Mouse (Mus musculus) A20 (cell line): ENCODE results near the gene Herc3.
"Not testable (repeated sequence)": the region's sequence is repeated elsewhere in the genome, so short reads cannot be mapped to it uniquely, and the experiment has no call there.

Experiments used
- DNase-seq: peaks from one replicate; pipeline ENCODE4 v3.0.0-alpha.2; 2011; ENCODE audit warnings: low read depth, low spot score

Gene Herc3

DNA sequence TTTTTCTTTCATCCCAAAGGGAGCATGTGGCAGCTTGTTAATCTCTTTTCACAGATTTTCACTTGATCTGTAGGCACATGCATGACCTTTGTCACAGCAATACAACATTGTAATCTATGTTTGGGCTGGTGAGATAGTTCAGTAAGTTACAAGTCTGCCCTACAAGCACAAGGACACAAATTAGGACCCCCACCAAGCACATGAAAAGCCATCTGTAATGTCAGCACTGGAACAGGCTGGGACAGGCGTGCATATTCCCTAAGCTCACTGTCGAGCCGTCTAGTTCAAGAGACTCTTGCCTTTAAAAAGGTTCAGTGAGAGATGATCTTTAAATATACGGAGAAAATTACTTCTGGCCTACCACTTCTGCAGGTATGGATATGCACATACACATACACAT is 28.3 kb downstream of the Herc3 start:
- DNase-seq, result no peak

DNA sequence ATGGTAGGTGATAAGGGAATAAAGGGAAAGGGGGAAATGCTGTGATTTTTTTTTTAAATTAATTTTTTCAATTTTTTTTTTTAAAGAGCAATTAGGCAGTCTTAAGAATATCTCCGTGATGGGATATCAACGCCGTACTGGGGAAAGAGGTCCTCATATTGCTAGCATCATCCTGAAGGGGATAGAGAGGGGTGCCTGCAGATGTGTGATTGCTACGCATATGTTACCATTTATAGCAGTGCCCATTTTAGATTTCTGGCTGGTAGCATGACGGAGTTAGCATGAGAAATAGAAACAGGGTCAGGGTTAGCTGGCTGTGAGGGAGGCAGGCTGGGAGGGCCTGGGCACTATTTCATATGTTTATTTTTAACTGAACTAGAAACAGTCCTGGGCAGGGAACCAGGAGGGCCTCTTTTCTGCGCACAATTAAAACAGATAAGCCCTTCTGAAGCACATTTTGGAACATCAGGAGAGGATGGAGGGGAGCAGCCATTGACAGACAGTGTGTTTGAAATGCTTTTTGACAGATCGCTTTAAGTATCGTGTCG is 31.3 kb downstream of the Herc3 start:
- no peak for DNase-seq

DNA sequence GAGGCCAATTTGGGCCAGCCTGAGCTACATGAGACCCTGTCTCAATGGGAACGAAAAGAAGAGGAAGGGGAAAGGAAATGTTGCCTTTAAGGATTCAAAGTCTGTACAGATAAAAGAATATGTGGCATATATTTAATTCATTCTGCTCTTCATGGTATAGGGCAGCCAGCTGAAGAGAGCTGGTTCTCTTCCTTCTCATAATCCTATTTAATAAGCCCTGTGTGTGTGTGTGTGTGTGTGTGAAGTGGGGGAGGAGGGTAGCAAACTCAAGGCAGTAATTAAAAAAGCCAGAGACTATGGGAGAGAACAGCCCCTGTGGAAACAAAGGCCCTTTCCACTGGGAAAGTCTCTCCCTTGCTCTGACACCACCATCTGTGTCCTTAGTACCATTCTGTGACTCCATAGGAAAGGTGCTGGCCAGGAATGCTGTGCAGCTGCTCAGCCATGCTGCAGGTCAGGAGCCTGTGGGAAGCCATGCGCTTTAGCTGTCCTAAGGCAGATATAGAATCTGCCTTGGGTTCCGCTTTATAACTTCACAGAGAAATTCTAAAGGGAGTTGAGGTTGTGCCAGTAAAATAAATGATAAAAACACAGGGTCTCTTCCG is 32.5 kb downstream of the Herc3 start:
- no peak for DNase-seq

DNA sequence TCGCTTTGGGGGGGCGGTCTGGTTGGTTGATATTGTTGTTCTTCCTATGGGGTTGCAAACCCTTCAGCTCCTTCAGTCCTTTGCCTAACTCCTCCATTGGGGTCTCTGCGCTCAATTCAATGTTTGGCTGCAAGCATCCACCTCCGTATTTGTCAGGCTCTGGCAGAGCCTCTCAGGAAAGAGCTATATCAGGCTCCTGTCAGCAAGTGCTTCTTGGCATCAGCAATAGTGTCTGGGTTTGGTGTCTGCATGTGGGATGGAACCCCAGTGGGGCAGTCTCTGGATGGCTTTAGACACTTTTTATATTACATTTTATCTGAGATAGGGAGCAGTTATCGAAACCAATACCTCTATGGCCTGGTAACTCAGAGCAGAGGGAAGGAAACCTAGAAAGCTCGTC is 36.6 kb downstream of the Herc3 start:
- DNase-seq, result not testable (repeated sequence)

DNA sequence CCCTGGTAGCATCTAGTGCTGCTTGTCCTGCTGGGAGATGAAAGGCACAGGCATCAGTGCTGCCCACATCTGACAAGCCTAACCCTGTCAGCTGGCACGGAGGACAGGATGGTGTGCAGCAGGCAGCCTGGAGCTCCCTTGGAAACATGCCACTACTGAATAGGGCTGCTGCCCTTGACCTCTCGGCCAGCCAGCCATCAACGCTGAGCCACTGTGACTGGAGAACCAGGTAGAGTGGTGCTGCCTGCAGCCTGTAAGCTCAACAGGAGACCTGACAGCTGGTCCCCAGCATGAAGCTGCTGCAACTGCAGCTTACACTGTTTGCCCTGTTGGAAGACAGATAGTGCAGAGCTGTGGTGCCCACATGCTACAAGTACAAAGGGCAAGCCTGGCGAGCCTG is 48.3 kb downstream of the Herc3 start:
- no peak for DNase-seq

DNA sequence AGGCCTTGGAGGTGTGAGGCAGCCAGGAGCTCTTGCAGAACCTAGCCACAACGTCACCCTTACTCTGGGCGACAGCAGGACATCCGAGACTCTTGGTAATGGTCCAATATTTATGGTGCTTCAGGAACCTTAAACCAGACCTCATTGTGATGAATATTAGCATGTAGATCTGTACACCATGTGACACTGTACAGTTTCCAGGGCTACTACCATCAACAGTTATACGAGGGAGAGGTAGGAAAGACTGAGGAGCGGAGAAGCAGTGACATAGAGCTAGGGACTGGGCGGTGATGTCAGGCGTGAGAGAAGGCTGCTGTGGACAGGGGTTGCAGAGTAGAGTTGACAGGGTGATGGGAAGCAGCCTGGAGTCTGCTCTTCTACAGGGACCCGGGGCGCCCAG is 48.7 kb downstream of the Herc3 start:
- DNase-seq, result no peak

DNA sequence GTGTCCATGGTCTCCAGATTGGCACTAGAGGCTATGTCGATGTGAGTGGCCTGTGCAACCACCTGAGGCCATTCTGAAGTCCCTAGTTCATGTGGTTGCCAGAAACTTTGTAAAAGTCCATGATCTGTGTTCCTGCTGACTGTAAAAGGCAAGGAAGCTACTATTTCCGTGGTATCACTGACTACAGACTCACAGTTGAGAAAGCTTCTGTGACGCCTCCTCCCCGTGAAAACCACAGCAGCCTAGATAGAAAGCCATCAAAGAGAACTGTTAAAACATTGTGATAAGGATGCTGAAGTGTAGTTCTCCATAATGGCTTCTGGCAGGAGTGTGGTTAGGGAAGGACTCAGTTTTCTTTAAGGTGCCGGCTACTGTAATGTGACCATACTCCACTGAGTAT is 49.6 kb downstream of the Herc3 start:
- no peak for DNase-seq

DNA sequence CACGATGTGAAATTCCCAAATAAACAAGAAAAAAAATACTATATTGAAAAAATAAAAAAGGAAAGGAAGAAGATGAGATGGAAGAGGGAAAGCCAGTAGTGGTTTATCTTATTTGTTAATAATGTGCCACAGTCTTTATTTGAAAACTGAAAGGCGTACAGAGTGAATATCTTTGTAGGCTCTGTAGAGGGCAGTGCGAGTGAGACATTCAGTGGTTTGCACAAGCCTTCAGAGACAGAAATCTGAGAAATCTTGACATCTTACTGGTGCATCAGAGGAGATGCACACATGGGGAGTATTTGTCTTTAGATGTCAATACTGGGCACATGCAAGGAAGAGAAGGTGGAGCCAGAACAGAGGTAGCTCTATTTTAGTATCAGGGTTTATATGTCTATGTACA is 50.1 kb downstream of the Herc3 start:
- DNase-seq, result no peak

DNA sequence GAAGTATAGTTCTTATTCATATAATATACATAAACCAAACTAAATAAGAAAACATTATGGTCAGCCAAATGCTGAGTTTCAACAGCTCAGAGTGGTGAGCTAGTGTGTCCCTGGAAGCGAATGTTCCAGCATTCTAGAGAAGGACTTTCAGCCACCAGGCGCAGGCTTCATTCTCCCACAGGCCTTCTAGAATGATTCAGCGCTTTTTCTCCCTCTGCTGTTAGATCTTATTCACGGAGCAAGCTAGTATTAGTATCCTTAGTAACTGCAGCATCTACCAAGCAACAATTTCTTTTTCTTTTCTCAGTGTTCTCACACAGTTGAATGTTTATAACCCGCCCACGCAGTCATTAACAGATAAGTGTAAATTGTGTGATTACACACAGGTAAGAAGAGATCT is 51.0 kb downstream of the Herc3 start:
- no peak for DNase-seq

DNA sequence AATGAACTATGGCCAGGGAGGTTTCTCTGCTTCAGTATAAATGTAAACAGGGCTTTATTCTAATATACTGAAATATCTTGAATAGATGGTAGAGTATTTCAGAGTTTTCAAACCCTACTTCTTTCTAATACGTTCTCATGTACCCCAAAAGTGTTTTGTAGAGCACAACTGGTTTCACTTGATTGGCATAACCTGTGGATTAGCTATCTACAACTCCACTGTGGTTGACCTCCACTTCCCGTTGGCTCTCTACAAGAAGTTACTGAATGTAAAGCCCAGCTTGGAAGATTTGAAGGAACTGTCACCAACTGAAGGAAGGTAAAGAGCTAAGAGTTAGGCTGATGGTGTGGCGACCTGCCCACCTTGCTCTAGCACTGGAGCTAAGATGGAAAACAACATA is 58.7 kb downstream of the Herc3 start:
- no peak for DNase-seq

DNA sequence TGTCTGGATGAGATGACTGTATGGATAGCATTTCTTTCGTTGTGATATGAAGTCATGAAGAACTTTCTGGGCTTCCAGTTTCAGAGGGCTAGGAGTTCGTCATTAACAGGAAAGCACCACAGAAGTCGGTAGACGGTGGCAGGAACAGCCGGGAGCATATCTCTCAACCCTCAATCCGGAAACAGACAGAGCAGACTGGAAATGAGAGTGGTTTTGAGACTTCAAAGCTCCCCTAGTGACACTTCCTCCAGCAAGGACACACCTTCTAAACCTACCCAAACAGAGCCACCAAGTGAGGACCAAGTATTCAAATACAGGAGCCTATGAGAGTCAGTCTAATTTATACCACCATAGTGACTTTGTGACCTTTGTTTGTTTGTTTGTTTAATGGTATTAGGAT is 62.0 kb downstream of the Herc3 start:
- no peak for DNase-seq

DNA sequence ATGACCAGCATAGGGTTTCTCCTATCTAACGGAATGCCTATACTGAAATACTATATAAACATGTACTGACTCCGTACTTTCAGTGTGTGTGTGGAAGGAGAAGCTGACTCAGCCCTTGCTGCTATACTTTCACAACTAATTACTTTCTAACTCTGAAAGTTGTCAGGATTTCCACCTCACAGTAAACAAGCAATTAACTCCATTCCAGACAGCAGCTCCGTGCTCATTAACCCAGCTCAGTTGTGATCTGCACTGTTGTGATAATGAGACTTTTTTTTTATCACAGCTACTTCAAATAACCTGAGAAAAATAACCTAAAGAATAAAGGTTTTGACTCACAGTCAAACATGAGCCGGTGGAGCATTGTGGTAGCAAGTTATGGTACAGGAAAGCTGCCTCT is 63.7 kb downstream of the Herc3 start:
- no peak for DNase-seq

DNA sequence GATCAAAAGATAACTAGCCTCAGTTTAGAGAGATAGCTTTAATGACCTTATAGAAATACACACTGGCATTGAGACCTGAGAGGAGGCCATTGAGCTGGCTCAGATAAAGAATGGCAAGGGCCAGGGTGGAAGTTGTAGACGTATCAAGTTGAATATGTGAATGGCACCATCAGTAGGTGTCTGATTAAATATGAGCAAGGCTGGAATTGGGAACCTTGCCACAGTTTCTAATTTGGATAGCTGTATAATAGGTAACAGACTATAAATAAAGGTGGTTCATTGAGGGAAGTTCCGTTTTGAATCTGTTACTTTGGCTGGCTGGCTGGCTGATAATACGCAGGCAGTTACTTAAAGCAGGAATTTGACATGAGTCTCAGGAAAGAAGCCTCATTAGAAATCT is 65.4 kb downstream of the Herc3 start:
- no peak for DNase-seq

DNA sequence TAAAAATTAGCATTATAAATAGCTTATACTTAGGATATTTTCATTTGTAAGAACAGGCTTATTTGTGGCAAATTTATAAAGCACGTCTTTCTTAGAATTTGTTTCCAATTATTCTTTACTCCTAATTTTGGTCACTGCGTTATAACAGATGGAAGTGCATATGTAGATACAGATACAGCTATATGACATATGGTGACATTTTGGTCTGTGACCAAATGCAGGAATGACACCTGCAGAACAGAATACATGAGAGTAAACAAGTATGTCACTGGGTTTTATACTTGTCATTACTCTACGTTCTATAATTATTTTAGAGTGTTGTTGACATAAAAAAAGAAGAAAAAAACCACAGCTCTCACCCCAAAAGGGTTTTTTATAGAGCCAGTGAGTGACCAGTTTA is 67.8 kb downstream of the Herc3 start:
- DNase-seq, result no peak

DNA sequence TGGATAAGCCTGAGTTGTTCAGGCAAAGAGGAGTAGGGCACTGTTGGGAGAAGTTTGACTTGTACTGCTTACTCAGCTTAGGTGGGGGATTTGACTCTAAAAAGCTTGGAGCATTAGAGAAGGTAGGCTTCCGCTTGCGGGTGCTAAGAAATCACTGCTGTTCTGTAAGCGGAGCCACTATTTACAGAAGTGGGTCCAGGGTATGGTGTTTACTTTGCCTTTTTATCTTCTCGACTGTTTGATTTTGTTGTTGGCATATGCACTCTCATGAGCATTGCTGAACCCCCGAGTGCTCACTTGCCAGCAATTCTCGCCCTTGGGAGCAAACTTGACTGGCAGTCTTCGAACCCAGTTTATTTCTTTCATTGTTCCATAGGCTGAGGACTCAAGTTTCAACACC is 69.3 kb downstream of the Herc3 start:
- no peak for DNase-seq

DNA sequence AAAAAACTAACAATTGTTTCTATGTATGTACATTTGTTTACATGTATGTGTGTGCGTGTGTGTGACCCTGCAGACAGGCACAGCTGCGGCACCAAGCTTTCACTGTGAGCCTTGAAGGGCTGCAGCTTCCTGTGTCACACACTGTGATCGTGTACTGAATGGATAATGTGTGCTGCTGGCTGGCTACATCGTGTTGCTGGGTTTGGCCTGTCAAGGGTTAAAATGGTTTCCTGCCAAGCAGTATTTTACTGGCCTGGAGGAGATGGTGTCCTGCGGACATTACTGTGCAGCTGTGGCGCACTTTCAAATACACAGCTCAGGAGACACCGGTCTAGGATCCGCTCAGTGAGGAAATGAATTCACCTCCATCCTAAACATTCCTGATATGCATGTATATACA is 71.9 kb downstream of the Herc3 start:
- no peak for DNase-seq

DNA sequence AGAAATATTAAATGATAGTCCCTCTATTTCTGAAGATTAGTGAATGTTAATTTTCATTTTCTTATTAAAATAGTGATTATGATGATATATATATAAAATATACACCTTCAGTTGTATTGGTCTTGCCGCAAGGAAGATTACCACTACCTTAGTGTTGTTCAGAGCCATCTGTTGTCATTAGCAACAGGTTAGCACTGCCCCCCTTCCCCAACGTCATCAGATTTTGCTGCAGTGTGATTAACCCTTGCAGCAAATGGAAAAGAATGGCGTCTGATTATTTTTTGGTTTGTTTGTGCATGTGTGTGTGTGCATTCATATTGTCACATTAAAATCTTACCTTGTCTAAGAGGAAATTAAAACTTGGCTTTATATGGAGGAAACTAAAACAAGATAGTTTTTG is 73.3 kb downstream of the Herc3 start:
- no peak for DNase-seq

DNA sequence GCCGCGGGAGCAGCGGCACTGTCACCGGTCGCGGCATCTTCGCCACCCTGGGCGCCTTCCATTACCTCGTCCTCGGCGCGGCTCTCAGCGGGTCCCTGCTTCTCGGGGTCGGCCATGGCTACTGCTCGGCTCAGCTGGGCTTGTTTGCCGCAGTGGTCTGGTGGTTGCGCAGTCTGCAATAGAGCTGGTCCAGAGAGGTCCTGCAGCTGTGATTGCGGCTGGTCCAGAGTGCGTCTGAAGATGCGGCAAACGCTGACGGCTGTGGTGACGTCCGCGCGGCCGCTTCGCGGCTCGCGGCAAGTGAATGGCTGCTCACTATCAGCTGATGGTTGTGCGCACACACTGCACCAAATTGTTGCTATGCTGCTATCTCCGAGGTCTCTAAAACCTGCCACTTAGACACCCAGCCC is 75.6 kb downstream of the Herc3 start, which contains the start of gene Nap1l5:
Gene Nap1l5, minus strand, starts transcription at position 225 of the 410 bp plus-strand sequence.
- no peak for DNase-seq

DNA sequence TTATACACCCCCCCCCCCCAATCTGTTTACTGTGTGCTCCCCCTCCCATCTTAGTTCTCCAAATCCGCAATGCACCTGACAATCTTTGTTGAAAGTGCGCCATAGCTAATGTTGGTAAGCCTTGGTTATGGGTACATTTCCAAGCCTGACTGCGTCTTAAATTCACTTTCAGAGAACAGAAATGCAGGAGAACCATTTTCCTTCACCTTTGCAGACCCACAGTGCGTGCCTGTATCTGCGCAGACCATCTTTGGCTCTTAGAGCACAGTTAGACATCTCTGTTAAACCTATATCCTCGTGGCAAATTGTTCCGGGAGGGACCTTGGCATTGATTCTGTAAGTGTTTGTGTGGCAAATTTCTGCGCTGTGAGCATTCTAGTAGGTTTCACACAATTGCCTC is 76.1 kb downstream of the Herc3 start:
- DNase-seq, result no peak

DNA sequence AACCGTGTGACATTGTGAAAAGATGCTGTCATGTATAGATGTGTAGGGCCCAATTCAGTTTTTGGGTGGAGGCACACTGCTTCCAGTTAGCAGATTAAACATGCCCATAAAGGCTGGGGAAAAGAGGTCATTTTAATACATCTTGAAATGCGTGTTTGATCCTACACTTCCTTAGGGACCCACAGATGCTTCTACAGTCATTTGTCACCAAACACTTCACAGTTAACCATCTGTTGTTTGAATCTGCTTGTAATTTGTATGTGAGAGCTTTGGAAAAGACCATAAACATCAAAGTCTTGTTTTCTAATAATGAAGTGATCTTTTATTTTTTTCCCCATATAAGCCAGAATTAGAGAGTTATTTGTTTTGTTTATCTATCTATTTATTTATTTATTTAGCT is 76.5 kb downstream of the Herc3 start:
- DNase-seq, result no peak

DNA sequence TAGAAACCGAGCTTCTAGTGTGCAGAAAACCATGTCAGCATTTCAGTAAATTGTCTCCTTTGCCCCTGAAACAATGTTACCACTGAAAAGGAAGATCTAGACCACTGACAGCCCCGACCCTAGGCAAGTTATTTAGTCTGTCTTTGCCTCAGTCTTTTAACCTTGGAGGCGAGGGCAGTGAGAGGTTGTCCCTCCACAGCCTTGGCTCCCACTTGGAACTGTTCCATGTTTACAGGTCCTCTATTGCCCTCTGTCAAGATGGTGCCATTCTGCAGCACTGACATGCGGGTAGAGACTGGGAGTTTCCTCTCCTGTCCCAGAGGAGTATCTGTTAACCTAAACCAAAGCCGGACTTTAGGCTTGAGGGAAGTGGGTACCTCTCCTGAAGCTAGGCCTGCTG is 81.6 kb downstream of the Herc3 start:
- no peak for DNase-seq

DNA sequence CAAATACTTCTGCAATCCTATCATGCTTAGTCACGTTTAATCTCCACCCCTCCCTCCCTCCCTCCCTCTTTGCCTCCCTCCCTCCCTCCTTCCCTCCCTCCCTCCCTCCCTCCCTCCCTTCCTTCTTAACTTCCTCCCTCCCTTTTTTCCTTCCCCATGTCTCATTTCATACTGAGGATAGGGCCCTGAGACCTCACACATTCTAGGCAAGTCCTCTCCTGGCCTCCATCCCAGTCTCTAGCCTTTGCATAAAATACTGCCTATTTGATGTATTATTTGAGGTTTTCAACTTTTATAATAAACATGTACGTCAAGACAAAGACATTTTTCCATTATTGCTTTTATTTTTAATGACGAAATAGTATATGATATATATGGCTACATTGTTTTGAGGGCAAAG is 82.3 kb downstream of the Herc3 start:
- DNase-seq, result no peak

DNA sequence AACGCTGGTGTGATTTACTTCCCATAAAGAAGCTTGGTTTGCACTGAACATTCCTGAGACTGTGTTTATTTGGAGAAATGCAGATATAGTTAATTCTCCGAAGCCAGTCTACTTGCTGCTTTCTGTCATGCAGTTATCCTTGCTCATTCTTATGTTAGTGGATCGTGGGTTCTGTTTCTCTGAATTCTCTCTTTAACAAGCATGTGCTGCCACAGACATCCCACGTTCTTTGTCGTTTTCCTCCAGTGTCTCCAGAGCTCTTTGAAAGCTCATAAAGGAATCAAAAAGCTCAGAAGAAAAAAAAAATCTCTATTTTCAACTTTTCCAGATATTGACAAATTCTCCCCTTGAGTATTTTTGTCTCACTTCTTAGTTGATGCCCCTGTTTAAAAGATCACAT is 82.7 kb downstream of the Herc3 start:
- no peak for DNase-seq

DNA sequence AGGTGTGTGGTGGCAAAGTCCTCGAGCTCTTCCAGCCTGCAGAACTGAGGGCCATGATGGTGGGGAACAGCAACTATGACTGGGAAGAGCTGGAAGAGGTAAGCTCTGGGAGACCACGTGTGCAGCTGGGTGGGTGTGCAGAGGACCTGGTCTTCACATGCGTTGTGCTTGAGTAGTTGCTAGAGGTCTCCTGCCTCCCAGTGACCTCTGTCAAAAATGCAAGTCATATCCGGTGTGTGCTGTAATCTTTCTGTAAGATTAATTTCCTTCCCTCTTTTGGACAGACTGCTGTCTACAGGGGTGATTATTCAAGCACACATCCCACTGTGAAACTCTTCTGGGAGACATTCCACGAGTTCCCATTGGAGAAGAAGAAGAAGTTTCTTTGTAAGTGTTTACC is 85.2 kb downstream of the Herc3 start:
- DNase-seq, result no peak
